Mouse (Mus musculus): ENCODE results near the gene Lmtk3. TPM values are rescaled to one million over a fixed set of nuclear protein-coding genes. Genes with fewer than 3 reads are reported as not detected.

Gene Lmtk3
- polyA plus RNA-seq, 1 experiment from 2014 or later: 5.4 TPM

DNA sequence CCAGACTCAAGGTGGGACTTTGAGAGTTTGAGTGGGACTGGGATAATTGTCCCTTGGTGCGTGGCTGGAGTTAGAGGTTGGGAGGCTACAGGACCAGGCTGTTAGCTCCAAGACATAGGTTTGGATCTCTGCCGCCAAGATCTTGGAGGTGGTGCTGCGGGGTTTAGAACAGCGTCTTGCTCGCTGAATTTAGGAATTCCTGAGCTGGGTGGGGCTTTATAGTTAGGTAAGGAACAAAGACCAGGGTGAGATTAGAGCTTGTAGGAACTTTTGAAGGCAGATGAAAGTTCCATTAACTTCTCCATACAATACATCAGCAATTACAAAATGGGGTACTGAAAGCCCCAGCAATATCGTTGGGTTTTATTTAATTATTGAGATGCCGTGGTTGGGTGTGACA, 16.5 kb downstream of the Lmtk3 start:
- Histone ChIP-seq H3K36me3 (peaks cover 79% of the 10 kb centered on the region), H3K4me1 (replicated peaks) (peaks cover 38% of the 10 kb centered on the region), H3K27ac (no peak overlapping the region), H3K4me3 (no peak overlapping the region), H3K27me3 (ENCODE audit: insufficient read depth, poor library complexity, severe bottlenecking) (peaks cover 64% of the 10 kb centered on the region), H3K9me3 (no peaks in the 10 kb centered on the region)
- DNase-seq (ENCODE audit: low spot score): no peak
- 44% methylated on average over 7 of the region's 7 CpGs for WGBS

GRCm38 (mm10) chr7:45800546-45801204, 17.1 kb downstream of the Lmtk3 start:
- Histone ChIP-seq H3K4me1 (replicated peaks) (peaks cover 38% of the 10 kb centered on the region), H3K36me3 (peaks cover 73% of the 10 kb centered on the region), H3K27me3 (ENCODE audit: insufficient read depth, poor library complexity, severe bottlenecking) (peaks cover 57% of the 10 kb centered on the region), H3K4me3 (peak overlapping the region; percentile 32), H3K27ac (no peak overlapping the region), H3K9me3 (no peaks in the 10 kb centered on the region)
- WGBS: 19% methylated on average over 25 of the region's 25 CpGs
- peak; percentile 54 for DNase-seq (ENCODE audit: low spot score)

DNA sequence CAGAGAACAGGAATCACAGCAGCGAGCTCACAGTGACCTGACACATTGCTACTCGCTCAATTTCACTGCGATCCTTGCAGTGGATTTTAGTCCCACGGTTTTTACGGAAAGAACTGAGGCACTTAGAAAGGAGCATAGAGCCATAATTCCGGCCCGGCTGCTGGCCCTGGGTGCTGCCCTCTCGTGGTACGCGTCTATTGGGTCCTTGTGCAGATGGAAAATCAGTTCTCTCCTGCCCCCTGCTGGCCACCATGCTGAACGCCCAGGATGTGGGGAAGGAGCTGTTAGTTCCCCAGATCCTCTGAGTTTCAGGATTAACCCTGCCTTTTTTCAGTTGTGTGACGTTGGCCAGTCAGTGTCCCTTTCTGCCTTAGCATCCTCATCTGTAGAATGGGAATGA, 17.8 kb downstream of the Lmtk3 start:
- Histone ChIP-seq H3K4me3 (0 out of 2 replicates have a peak overlapping the region, but pooled peaks have one; percentile 32), H3K9me3 (no peaks in the 10 kb centered on the region), H3K4me1 (replicated peaks) (peaks cover 43% of the 10 kb centered on the region), H3K36me3 (peaks cover 73% of the 10 kb centered on the region), H3K27me3 (ENCODE audit: insufficient read depth, poor library complexity, severe bottlenecking) (peaks cover 50% of the 10 kb centered on the region), H3K27ac (no peak overlapping the region)
- peak; percentile 92 for DNase-seq (ENCODE audit: low spot score)
- 5% methylated on average over 12 of the region's 12 CpGs for WGBS

DNA sequence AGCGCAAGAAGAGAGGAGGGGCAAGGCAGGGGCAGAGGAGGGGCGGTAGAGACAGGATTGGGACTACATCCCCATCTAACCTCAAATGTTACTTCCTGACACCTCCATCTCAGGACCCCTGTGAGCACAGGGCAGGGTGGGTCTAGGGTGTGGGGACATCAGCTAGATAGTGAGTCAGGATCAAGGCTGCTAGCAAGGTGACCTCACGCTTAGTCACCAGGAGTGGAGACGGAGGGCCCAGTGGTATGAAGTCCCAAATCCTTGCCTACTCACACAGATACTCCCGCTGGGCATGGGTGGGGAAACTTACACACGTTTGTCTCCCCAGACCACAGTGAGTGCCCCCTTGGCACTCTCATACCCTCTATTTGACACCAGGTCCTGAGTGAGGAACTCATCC, 19.0 kb downstream of the Lmtk3 start:
- H3K4me3 ChIP-seq: no peak overlapping the region
- 92% methylated on average over 6 of the region's 6 CpGs for WGBS
- H3K36me3 ChIP-seq: peaks cover 73% of the 10 kb centered on the region

DNA sequence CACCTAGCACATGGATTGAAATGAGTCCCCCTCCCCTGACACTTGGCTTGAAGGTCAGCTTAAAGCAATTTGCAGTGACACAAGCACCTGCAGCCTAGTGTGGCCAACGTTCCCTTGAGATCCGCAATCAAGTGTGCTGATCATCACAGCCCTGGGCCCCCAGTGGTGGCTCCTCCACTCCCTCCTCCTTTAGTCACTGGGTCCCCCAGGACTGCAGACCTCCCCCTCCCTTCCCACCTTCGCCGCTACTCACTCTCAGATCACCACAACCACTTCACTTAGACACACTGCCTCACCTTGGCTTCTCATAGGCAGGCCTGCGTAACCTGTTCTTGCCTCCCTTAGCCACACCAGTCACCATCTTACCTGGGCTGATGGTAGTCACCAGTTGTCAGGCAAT, 22.4 kb downstream of the Lmtk3 start:
- 0 out of 2 replicates have a peak overlapping the region, but pooled peaks have one; percentile 3 for H3K4me3 ChIP-seq
- no peak for DNase-seq (ENCODE audit: low spot score)
- H3K36me3 ChIP-seq: peaks cover 90% of the 10 kb centered on the region
- H3K4me1 ChIP-seq (replicated peaks): peaks cover 22% of the 10 kb centered on the region; the same call in 1 of the 2 replicates
- no peak overlapping the region for H3K27ac ChIP-seq
- peaks cover 4% of the 10 kb centered on the region for H3K27me3 ChIP-seq (ENCODE audit: insufficient read depth, poor library complexity, severe bottlenecking)
- 64% methylated on average over 5 of the region's 5 CpGs for WGBS
- no peaks in the 10 kb centered on the region for H3K9me3 ChIP-seq

More for the DNA sequence above, 19.0 kb downstream of the Lmtk3 start:
- DNase-seq (ENCODE audit: low spot score): no peak
- peaks cover 40% of the 10 kb centered on the region for H3K4me1 ChIP-seq (replicated peaks)
- H3K27ac ChIP-seq: no peak overlapping the region
- H3K27me3 ChIP-seq (ENCODE audit: insufficient read depth, poor library complexity, severe bottlenecking): peaks cover 38% of the 10 kb centered on the region
- no peaks in the 10 kb centered on the region for H3K9me3 ChIP-seq

DNA sequence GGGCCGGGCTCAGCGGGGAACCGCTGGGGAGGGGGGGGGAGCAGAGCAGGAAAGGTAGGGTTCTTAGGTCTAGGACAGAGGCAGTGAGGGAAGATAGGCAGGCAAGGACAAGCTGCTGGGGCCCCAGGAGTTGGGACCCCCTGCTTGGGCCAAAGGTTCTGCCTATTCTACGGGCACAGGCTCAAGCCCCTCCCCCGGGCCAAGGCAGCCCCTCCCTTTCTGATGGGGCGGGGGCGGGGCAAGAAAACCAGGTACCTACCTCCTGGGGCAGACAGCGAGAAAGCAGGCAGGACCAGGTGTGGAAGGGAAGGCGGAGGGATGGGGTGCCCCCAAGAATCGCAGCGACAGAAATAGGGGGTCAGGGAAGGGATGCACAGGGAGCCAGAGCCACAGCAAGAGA, 24.9 kb downstream of the Lmtk3 start:
- H3K27me3 ChIP-seq (ENCODE audit: insufficient read depth, poor library complexity, severe bottlenecking): no peaks in the 10 kb centered on the region
- no peak overlapping the region for H3K4me3 ChIP-seq
- DNase-seq (ENCODE audit: low spot score): no peak
- peaks cover 86% of the 10 kb centered on the region for H3K36me3 ChIP-seq
- 44% methylated on average over 11 of the region's 11 CpGs for WGBS
- H3K4me1 ChIP-seq (replicated peaks): peaks cover 34% of the 10 kb centered on the region
- H3K9me3 ChIP-seq: no peaks in the 10 kb centered on the region
- no peak overlapping the region for H3K27ac ChIP-seq

DNA sequence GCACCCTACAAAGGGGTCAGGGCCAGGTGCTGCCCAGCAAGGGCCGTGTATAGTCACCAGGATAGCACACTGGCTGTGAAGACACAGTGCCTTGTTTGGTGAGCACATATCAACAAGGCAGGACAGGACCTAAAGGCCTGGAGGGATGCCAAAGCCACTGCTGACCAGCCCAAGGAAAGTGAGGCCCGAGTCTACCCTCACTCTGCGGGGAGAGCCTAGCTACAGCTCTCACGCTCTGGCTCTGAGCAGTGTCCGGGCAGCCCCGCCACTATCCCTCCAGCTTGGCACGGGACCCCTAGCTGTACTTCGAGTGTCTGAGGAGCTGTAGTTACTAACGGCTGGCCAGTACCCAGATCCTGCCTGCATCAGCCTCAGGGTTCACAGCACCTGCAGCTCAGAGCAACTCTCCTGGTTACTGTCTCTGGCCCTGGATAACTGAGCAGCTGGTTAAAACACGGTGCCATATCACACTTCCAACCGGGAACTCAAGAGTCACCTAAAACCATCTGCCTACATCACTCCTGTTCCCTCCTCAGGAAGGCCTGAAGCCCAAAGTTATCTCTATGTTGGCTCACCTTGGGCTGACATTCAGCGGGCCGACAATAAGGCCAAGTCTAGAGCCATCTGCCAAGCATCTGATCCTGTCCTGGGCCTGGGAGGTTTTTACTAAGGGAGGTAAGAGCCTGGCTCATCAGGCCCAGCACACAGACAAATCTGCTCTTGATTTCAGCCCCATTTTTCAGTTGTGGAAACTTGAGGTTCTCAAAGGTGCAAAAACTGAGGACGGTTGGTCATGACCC, 25.9 kb downstream of the Lmtk3 start:
- no peak for DNase-seq (ENCODE audit: low spot score)
- Histone ChIP-seq H3K4me1 (replicated peaks) (peaks cover 31% of the 10 kb centered on the region), H3K36me3 (peaks cover 77% of the 10 kb centered on the region), H3K9me3 (no peaks in the 10 kb centered on the region), H3K27me3 (ENCODE audit: insufficient read depth, poor library complexity, severe bottlenecking) (no peaks in the 10 kb centered on the region), H3K4me3 (no peak overlapping the region), H3K27ac (no peak overlapping the region)
- WGBS: 89% methylated on average over 14 of the region's 14 CpGs

DNA sequence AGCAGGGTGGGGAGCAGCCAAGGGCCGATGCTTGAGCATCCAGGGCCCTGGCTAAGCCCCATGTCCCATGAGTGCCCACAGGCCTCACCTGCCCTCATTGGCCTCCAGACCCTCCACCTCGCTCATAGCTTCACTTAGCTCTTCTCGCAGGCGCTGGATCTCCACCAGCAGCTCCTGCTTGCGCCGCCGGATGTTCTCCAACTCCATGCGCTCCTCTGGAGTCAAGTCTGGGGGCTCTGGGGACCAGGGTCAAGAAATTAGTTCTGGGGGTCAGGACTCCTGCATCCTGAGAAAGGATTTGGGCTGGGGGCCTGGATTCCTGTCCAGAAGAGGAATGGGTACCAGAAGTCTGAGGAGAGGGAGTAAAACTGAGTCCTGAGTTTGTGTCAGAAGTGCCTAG, 29.4 kb downstream of the Lmtk3 start:
- H3K4me3 ChIP-seq: peak overlapping the region; percentile 98
- no peak for DNase-seq (ENCODE audit: low spot score)
- 88% methylated on average over 8 of the region's 8 CpGs for WGBS

DNA sequence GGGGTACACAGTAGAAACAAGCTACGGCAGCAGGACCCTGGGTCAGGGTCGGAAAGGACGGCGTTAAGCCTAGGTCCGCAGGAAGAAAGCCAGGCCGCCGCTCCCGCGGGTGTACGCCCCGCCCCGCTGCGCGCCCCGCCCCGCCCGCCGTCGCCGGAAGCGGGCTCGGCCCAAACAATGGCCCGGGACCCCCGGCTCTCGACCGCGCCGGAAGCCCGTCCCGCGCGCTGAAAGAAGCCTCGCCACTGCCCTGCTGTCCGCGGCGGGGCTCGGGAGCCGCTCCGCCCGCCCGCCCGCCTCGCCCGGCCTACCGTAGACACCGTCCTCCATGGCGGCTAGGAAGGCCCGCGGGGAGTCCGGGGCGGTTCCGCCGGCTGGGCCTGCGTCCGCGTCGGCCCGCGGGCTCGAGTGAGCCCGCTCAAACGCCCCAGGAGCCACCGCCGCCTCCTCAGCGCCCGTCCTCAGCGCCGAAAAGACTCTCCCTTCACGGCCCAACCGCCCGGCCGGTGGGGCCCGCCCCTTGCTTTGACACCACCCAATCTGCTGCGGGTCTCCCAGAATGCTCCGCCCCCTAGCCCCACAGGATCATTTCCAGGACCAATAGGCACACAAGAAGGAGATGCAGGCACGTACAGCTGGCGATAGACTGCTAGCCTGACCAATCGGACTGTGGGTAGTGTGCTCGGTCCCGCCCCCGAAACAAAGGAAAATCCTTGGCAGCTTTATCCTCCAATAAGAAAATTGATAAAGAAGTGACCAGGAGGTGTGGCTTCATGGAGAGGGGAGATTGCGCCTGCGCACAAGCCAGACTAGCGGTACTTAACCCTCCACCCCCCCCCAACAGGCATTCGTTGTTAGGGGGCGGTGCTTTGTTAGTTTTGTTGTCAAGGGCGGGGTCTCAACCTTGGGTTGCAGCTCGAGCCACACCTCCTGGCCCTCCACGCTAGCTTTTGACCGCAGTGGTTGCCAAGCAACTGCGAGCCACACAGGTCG, 30.5 kb downstream of the Lmtk3 start, which contains the start of gene Cyth2:
TSS of gene Cyth2 (minus strand) at position 795 of the 993 bp plus-strand sequence.
- Histone ChIP-seq H3K9me3 (no peaks in the 10 kb centered on the region), H3K4me1 (replicated peaks) (peaks cover 32% of the 10 kb centered on the region), H3K27me3 (ENCODE audit: insufficient read depth, poor library complexity, severe bottlenecking) (peaks cover 10% of the 10 kb centered on the region), H3K4me3 (peak within 1 kb of the TSS; percentile 98), H3K27ac (peak within 1 kb of the TSS; percentile 100), H3K36me3 (peaks cover 40% of the 10 kb centered on the region)
- WGBS: under 1% methylated on average over 92 of the region's 92 CpGs
- DNase-seq (ENCODE audit: low spot score): peak; percentile 100

More for the DNA sequence above, 29.4 kb downstream of the Lmtk3 start:
- H3K4me1 ChIP-seq (replicated peaks): peaks cover 37% of the 10 kb centered on the region
- peaks cover 51% of the 10 kb centered on the region for H3K36me3 ChIP-seq
- H3K9me3 ChIP-seq: no peaks in the 10 kb centered on the region
- no peaks in the 10 kb centered on the region for H3K27me3 ChIP-seq (ENCODE audit: insufficient read depth, poor library complexity, severe bottlenecking)
- H3K27ac ChIP-seq: peak overlapping the region; percentile 100

GRCm38 (mm10) chr7:45814841-45815240, 31.3 kb downstream of the Lmtk3 start:
- Histone ChIP-seq H3K27ac (peak overlapping the region; percentile 100), H3K4me3 (peak overlapping the region; percentile 98), H3K27me3 (ENCODE audit: insufficient read depth, poor library complexity, severe bottlenecking) (peaks cover 17% of the 10 kb centered on the region), H3K9me3 (no peaks in the 10 kb centered on the region), H3K36me3 (peaks cover 32% of the 10 kb centered on the region), H3K4me1 (replicated peaks) (peaks cover 36% of the 10 kb centered on the region)
- DNase-seq (ENCODE audit: low spot score): no peak
- WGBS: 5% methylated on average over 5 of the region's 5 CpGs

DNA sequence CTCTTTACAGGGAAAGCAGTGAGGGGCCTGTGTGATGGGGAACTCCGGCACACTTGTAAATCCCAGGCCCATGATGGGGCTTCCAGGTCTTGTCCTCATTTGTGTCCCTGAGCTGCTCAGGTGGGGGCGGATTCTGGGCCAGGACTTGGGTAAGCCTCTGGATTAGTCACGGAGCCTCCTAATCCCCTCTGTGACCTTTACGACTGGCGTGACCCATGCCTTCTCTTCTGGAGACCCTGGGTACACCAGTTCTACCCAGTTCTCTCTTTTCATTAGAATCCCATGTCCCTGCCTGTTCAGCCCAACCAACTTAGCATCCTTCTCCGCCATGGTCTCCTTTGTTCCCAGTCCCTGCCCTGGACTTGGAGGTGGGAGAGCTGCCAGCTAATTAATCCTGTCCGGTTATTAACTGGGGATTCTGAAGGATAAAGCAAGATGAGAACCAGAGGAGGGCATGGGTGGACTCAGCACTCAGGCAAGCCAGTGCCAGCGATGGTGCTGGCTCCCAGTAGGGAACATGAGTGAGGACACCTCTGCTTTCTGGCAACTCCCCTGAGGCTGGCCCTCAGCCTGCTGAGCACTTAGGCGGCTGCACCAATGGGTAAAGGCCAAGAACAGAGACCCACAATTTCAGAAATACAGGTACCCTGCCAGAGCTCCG, 31.9 kb downstream of the Lmtk3 start:
- Histone ChIP-seq H3K9me3 (no peaks in the 10 kb centered on the region), H3K27ac (peak overlapping the region; percentile 100), H3K27me3 (ENCODE audit: insufficient read depth, poor library complexity, severe bottlenecking) (peaks cover 23% of the 10 kb centered on the region), H3K4me3 (peak overlapping the region; percentile 98), H3K4me1 (replicated peaks) (peaks cover 38% of the 10 kb centered on the region), H3K36me3 (peaks cover 26% of the 10 kb centered on the region)
- DNase-seq (ENCODE audit: low spot score): no peak
- 45% methylated on average over 10 of the region's 10 CpGs for WGBS

DNA sequence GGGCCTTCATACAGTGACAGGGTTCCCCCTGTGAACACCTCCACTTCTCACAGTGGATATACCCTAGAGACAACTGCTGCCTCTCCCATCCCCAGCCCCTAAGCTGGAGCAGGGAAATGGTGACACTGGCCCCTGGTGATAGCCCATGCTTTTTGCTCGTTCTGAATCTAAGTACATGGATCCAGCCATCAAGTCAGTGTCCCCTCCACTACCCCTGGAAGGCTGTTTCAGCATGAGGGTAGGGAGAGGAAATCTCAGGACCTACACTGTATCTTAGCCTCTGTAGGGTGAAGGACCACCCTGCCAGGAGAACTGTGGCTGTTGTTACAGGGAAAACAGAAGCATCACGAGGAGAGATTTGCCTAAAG, 32.4 kb downstream of the Lmtk3 start:
- DNase-seq (ENCODE audit: low spot score): no peak
- peaks cover 38% of the 10 kb centered on the region for H3K4me1 ChIP-seq (replicated peaks)
- H3K36me3 ChIP-seq: peaks cover 21% of the 10 kb centered on the region
- 0 out of 2 replicates have a peak overlapping the region, but pooled peaks have one; percentile 98 for H3K4me3 ChIP-seq
- H3K9me3 ChIP-seq: no peaks in the 10 kb centered on the region
- WGBS: 60% methylated on average over 2 of the region's 2 CpGs
- H3K27me3 ChIP-seq (ENCODE audit: insufficient read depth, poor library complexity, severe bottlenecking): peaks cover 28% of the 10 kb centered on the region
- peak overlapping the region; percentile 100; the same call in 1 of the 2 replicates for H3K27ac ChIP-seq
